Mouse (Mus musculus) kidney, adult 2 months (tissue): ENCODE measurements at regions not wholly inside any gene's neighbourhood (a gene's known extent, or its start where the extent isn't known, plus 50 kb on each side); places are given as distances from the start of the nearest gene placed in this dataset.

ENCODE experiments used
- CTCF ChIP-seq: fragments of 200-500 bp; conservative IDR thresholded peaks from 2 replicates; pipeline ENCODE4 v1.5.1; 2011; ENCODE audit warnings: low read depth, mild to moderate bottlenecking, control low read depth, low read length, moderate library complexity, mixed read lengths; ENCODE audit not compliant: insufficient read depth, insufficient read length
- POLR2A ChIP-seq: fragments of 200-500 bp; IDR thresholded peaks from one replicate; pipeline ENCODE4 v1.6.1; 2011; ENCODE audit warnings: low read depth, low read length, control low read depth

- TF ChIP-seq CTCF (no peak), POLR2A (no peak)
These were observed 509.3 kb upstream of the Pou3f3 start for GRCm38 (mm10) chr1:42186295-42186694.
